Mouse (Mus musculus) lung, postnatal 0 days (tissue): ENCODE measurements around the gene Cutc. TPM values are rescaled to one million over a fixed set of nuclear protein-coding genes. Genes with fewer than 3 reads are reported as not detected.

Source experiments
- ATAC-seq: fragments of 200-750 bp; cut with Nextera tagmentation; 2 replicates; pipeline ENCODE4 v1.8.0; 2017; ENCODE audit warnings: moderate library complexity
- DNase-seq: peaks from one replicate; pipeline ENCODE4 v3.0.0-alpha.2; 2016; ENCODE audit warnings: low spot score
- H3K27ac ChIP-seq: fragments of 300-500 bp; sonication (generic); 2 replicates; pipeline ENCODE4 v1.5.1; 2014; ENCODE audit warnings: antibody characterized with exemption, mild to moderate bottlenecking, low read length, mixed read lengths
- H3K27me3 ChIP-seq: fragments of 300-500 bp; sonication (generic); replicated peaks from 2 replicates; pipeline ENCODE4 v1.6.1; 2014; ENCODE audit warnings: low read length, mixed read lengths; ENCODE audit not compliant: insufficient read depth
- H3K36me3 ChIP-seq: fragments of 300-500 bp; sonication (generic); 2 replicates; pipeline ENCODE4 v1.6.1; 2014; ENCODE audit warnings: low read length, mixed read lengths; ENCODE audit not compliant: insufficient read depth
- H3K4me1 ChIP-seq: fragments of 300-500 bp; sonication (generic); 2 replicates; pipeline ENCODE4 v1.6.1; 2014; ENCODE audit warnings: antibody characterized with exemption, low read depth, low read length, mixed read lengths; ENCODE audit not compliant: insufficient read depth
- H3K4me2 ChIP-seq: fragments of 300-500 bp; sonication (generic); replicated peaks from 2 replicates; pipeline ENCODE4 v1.6.1; 2014; ENCODE audit warnings: low read depth, mild to moderate bottlenecking, low read length, moderate library complexity, mixed read lengths
- H3K4me3 ChIP-seq: fragments of 300-500 bp; sonication (generic); 2 replicates; pipeline ENCODE4 v1.5.1; 2014; ENCODE audit warnings: low read depth, low read length
- H3K9ac ChIP-seq: fragments of 300-500 bp; sonication (generic); replicated peaks from 2 replicates; pipeline ENCODE4 v1.6.1; 2014; ENCODE audit warnings: low read depth, mild to moderate bottlenecking
- H3K9me3 ChIP-seq: fragments of 300-500 bp; sonication (generic); 2 replicates; pipeline ENCODE4 v1.6.1; 2016; ENCODE audit warnings: low read length, mixed read lengths
- CTCF ChIP-seq: IDR thresholded peaks from 2 replicates; pipeline ENCODE4 v1.5.1; 2016; ENCODE audit warnings: antibody characterized with exemption, mild to moderate bottlenecking
- EP300 ChIP-seq: IDR thresholded peaks from 2 replicates; pipeline ENCODE4 v1.6.1; 2016; ENCODE audit warnings: antibody characterized with exemption, mild to moderate bottlenecking, control low read depth
- WGBS: fragments of 180-500 bp; shearing (Covaris S2); extraction: QIAGEN DNeasy Blood & Tissue Kit; methylation state at CpG from one replicate; pipeline ENCODE4 v1.1.7; 2014; 5-methylcytosine and 5-hydroxymethylcytosine counted together
- polyA plus RNA-seq: library from polyadenylated mRNA; unstranded; fragments of >200 nt; fragmentation: Nextera tagmentation; extraction: Ambion mirVana; gene quantifications from 2 replicates; pipeline ENCODE4 v1.2.1, GENCODE M21; 2015

Gene Cutc
- polyA plus RNA-seq, 1 experiment from 2014 or later: 17.1 TPM

- WGBS: 44% methylated on average over 22 of the region's 22 CpGs
- 0 out of 2 replicates have a peak, but pooled peaks have one; percentile 28 for ATAC-seq
- Histone ChIP-seq H3K4me1 (no peaks in the 10 kb centered on the region), H3K27ac (no peak overlapping the region), H3K4me3 (peak overlapping the region; percentile 19; the same call in 1 of the 2 replicates), H3K4me2 (peak overlapping the region; percentile 41), H3K9ac (no peak overlapping the region), H3K9me3 (no peaks in the 10 kb centered on the region), H3K27me3 (no peaks in the 10 kb centered on the region), H3K36me3 (peaks cover 32% of the 10 kb centered on the region; the same call in 1 of the 2 replicates)
- TF ChIP-seq EP300 (no peak), CTCF (no peak)
- DNase-seq: no peak
These were observed 23.3 kb upstream of the Cutc start for GRCm38 (mm10) chr19:43729296-43730036.

- Histone ChIP-seq H3K27ac (no peak overlapping the region), H3K4me3 (peak overlapping the region; percentile 19; the same call in 1 of the 2 replicates), H3K4me2 (peak overlapping the region; percentile 41), H3K27me3 (no peaks in the 10 kb centered on the region), H3K4me1 (no peaks in the 10 kb centered on the region), H3K9ac (no peak overlapping the region), H3K9me3 (no peaks in the 10 kb centered on the region), H3K36me3 (peaks cover 36% of the 10 kb centered on the region; the same call in 1 of the 2 replicates)
- ATAC-seq (no peak), DNase-seq (peak; percentile 51)
- WGBS: 53% methylated on average over 8 of the region's 8 CpGs
- TF ChIP-seq EP300 (no peak), CTCF (no peak)
These were observed 22.8 kb upstream of the Cutc start for GRCm38 (mm10) chr19:43730037-43730428.

- no peak for TF ChIP-seq CTCF
- no peak for TF ChIP-seq EP300
- H3K9me3 ChIP-seq: no peaks in the 10 kb centered on the region
- H3K27me3 ChIP-seq: no peaks in the 10 kb centered on the region
- ATAC-seq (no peak), DNase-seq (no peak)
- no peak overlapping the region for H3K4me2 ChIP-seq
- no peaks in the 10 kb centered on the region for H3K4me1 ChIP-seq
- no peak overlapping the region for H3K4me3 ChIP-seq
- WGBS: 75% methylated on average over 7 of the region's 7 CpGs
- H3K27ac ChIP-seq: no peak overlapping the region
- peaks cover 38% of the 10 kb centered on the region; the same call in 1 of the 2 replicates for H3K36me3 ChIP-seq
- no peak overlapping the region for H3K9ac ChIP-seq
These were observed 21.6 kb upstream of the Cutc start for GRCm38 (mm10) chr19:43731157-43731556.

- Histone ChIP-seq H3K36me3 (peaks cover 65% of the 10 kb centered on the region), H3K9me3 (no peaks in the 10 kb centered on the region), H3K27me3 (no peaks in the 10 kb centered on the region), H3K4me3 (no peak overlapping the region), H3K27ac (no peak overlapping the region), H3K4me1 (no peaks in the 10 kb centered on the region), H3K4me2 (no peak overlapping the region), H3K9ac (no peak overlapping the region)
- ATAC-seq: no peak
- no peak for DNase-seq
- no peak for TF ChIP-seq EP300
- no peak for TF ChIP-seq CTCF
- WGBS: 96% methylated on average over 10 of the region's 10 CpGs
These were observed 14.4 kb upstream of the Cutc start for GRCm38 (mm10) chr19:43738409-43738808.

GRCm38 (mm10) chr19:43743401-43743800, 9.4 kb upstream of the Cutc start:
- no peak for DNase-seq
- Histone ChIP-seq H3K4me3 (no peak overlapping the region), H3K9ac (no peak overlapping the region), H3K4me2 (no peak overlapping the region), H3K36me3 (peaks cover 58% of the 10 kb centered on the region), H3K9me3 (no peaks in the 10 kb centered on the region), H3K27ac (no peak overlapping the region), H3K4me1 (no peaks in the 10 kb centered on the region), H3K27me3 (no peaks in the 10 kb centered on the region)
- TF ChIP-seq CTCF (no peak), EP300 (no peak)
- no peak for ATAC-seq
- WGBS: 96% methylated on average over 7 of the region's 7 CpGs

GRCm38 (mm10) chr19:43745740-43746139, 7.1 kb upstream of the Cutc start:
- no peak overlapping the region for H3K9ac ChIP-seq
- no peaks in the 10 kb centered on the region for H3K9me3 ChIP-seq
- no peak overlapping the region for H3K27ac ChIP-seq
- H3K27me3 ChIP-seq: no peaks in the 10 kb centered on the region
- H3K4me3 ChIP-seq: no peak overlapping the region
- H3K4me1 ChIP-seq: no peaks in the 10 kb centered on the region
- 90% methylated on average over 3 of the region's 3 CpGs for WGBS
- no peak for ATAC-seq
- no peak overlapping the region for H3K4me2 ChIP-seq
- peaks cover 37% of the 10 kb centered on the region for H3K36me3 ChIP-seq
- TF ChIP-seq CTCF (no peak), EP300 (no peak)
- no peak for DNase-seq
